Mouse (Mus musculus): Measurements from ENCODE around the gene Diras2. TPM values are rescaled to one million over a fixed set of nuclear protein-coding genes. Genes with fewer than 3 reads are reported as not detected.

Diras2 gene
- polyA plus RNA-seq, 1 experiment: not detected

GRCm38 (mm10) chr13:52541385-52542035, 10.4 kb upstream of the Diras2 start:
- Histone ChIP-seq H3K27ac (ENCODE audit: insufficient read depth, low read depth, low read length) (no peak overlapping the region), H3K4me1 (ENCODE audit: control insufficient read depth, insufficient read depth, low read length) (no peaks in the 10 kb centered on the region), H3K4me3 (ENCODE audit: insufficient read depth, low read depth, low read length) (no peak overlapping the region)
- 82% methylated on average over 5 of the region's 5 CpGs for WGBS
- TF ChIP-seq CTCF (IDR thresholded peaks at IDR 0.05; ENCODE audit: insufficient read depth, low read depth, low read length) (no peak), POLR2A (IDR thresholded peaks at IDR 0.05; ENCODE audit: insufficient read depth, low read depth, low read length) (no peak)

GRCm38 (mm10) chr13:52539461-52539860, 8.4 kb upstream of the Diras2 start:
- Histone ChIP-seq H3K27ac (ENCODE audit: insufficient read depth, low read depth, low read length) (no peak overlapping the region), H3K4me3 (ENCODE audit: insufficient read depth, low read depth, low read length) (no peak overlapping the region), H3K4me1 (ENCODE audit: control insufficient read depth, insufficient read depth, low read length) (no peaks in the 10 kb centered on the region)
- TF ChIP-seq POLR2A (IDR thresholded peaks at IDR 0.05; ENCODE audit: insufficient read depth, low read depth, low read length) (no peak), CTCF (IDR thresholded peaks at IDR 0.05; ENCODE audit: insufficient read depth, low read depth, low read length) (no peak)
- WGBS: 92% methylated on average over 6 of the region's 6 CpGs

DNA sequence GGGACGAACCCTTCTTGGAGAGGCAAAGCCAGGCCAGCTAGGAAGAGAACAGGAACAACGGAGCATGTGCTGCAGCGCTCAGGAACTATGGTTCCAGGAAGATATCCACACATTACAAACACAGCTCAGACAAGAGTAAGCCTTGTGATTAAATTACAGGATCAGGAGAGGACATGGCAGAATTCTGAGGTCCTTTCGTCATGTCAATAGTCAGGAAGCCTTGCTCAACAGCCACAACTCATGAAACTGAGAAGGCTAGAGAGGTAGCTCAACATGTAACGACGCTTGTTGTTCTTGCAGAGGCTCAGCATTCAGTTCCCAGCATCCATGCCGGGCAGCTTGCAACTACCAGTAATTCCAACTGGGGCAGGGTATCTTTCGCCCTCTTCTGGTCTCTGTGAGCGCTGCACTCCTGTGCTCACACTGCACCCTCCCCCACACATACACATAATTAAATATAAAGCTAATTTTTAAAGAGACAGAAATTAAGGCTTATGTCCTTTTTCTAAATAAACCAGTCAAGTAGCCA, 7.6 kb upstream of the Diras2 start:
- Histone ChIP-seq H3K27ac (ENCODE audit: insufficient read depth, low read depth, low read length) (no peak overlapping the region), H3K4me3 (ENCODE audit: insufficient read depth, low read depth, low read length) (no peak overlapping the region), H3K4me1 (ENCODE audit: control insufficient read depth, insufficient read depth, low read length) (no peaks in the 10 kb centered on the region)
- no peak for TF ChIP-seq CTCF (IDR thresholded peaks at IDR 0.05; ENCODE audit: insufficient read depth, low read depth, low read length)
- WGBS: 93% methylated on average over 9 of the region's 9 CpGs

- no peak for TF ChIP-seq CTCF (IDR thresholded peaks at IDR 0.05; ENCODE audit: insufficient read depth, low read depth, low read length)
- TF ChIP-seq POLR2A (IDR thresholded peaks at IDR 0.05; ENCODE audit: insufficient read depth, low read depth, low read length): no peak
- WGBS: 95% methylated on average over 26 of the region's 26 CpGs
- Histone ChIP-seq H3K4me1 (ENCODE audit: control insufficient read depth, insufficient read depth, low read length) (no peaks in the 10 kb centered on the region), H3K4me3 (ENCODE audit: insufficient read depth, low read depth, low read length) (no peak overlapping the region), H3K27ac (ENCODE audit: insufficient read depth, low read depth, low read length) (no peak overlapping the region)
Measured at GRCm38 (mm10) chr13:52537754-52538587, 6.9 kb upstream of the Diras2 start.

- WGBS: 7% methylated on average over 4 of the region's 4 CpGs
- Histone ChIP-seq H3K27ac (ENCODE audit: insufficient read depth, low read depth, low read length) (no peak overlapping the region), H3K4me1 (ENCODE audit: control insufficient read depth, insufficient read depth, low read length) (peaks cover under 1% of the 10 kb centered on the region; the same call in 1 of the 2 replicates), H3K4me3 (ENCODE audit: insufficient read depth, low read depth, low read length) (no peak overlapping the region)
- TF ChIP-seq POLR2A (IDR thresholded peaks at IDR 0.05; ENCODE audit: insufficient read depth, low read depth, low read length) (no peak), CTCF (IDR thresholded peaks at IDR 0.05; ENCODE audit: insufficient read depth, low read depth, low read length) (peak; percentile 47; the same call in 1 of the 2 replicates)
Measured at GRCm38 (mm10) chr13:52535542-52535941, 4.5 kb upstream of the Diras2 start.

DNA sequence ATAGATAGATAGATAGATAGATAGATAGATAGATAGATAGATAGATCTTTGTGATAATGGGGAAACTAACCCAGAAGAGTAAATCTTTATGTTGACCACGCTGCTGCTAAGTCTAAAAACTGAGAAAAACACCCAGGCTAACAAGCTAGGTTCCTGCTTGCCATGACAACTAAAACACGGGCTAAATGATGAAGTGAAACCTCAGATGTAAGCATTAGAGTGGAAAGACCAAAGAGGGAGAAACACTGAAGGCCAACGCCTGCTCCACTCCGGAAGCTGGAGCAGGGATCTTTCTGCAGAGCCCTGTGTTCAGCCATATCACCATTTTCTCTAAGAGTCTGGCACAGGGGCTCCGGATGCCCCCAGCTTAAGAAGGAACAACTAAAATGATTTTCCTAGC, 2.6 kb upstream of the Diras2 start:
- 85% methylated on average over 5 of the region's 5 CpGs for WGBS
- Histone ChIP-seq H3K4me1 (ENCODE audit: control insufficient read depth, insufficient read depth, low read length) (peaks cover 11% of the 10 kb centered on the region), H3K4me3 (ENCODE audit: insufficient read depth, low read depth, low read length) (no peak overlapping the region), H3K27ac (ENCODE audit: insufficient read depth, low read depth, low read length) (no peak overlapping the region)
- TF ChIP-seq POLR2A (IDR thresholded peaks at IDR 0.05; ENCODE audit: insufficient read depth, low read depth, low read length) (no peak), CTCF (IDR thresholded peaks at IDR 0.05; ENCODE audit: insufficient read depth, low read depth, low read length) (no peak)

DNA sequence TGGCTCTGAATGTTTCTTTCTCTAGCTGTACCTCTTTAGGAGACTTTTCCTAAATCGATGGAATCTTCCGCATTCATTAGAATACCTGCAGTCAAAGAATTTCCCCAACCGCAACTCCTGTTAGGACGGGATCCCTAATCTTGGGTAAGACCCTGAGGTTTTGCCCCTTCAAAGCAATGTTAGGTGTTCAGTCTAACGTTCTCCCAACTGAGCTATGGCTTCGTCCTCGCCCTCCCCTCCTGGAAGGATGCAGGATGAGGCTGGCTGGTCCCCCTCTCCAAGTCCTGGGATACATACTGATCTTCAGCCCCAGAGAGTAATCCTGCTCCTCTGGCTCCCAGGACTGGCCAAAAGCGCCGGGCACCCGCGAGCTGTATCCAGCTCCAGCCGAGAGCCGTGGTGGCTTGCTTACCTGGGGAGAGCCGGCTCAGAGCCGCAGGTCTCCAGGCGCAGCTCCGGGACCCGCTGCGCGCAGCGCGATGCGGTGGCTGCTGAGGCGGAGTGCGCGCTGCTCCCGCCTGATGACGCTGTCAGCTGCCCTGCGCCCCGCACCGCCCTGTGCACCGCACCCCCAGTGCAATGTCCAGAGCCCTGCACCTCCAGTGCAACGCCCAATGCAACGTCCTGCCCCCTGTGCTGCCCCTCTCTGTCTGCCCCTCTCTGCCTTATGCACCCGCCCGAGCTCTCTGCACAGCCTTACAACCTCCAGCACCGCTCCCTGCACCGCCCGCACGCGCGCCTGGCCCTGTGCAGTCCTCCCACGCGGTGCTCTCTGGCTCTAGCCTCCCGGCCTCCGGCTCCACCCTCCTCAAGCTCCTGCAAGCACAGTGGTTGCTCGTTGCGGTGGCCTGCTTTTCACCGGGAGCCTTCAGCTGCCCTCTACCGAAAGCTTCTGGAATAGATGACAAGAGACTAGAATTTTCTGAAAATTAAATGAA, 802 bp downstream of the Diras2 start:
- 2% methylated on average over 50 of the region's 50 CpGs for WGBS
- TF ChIP-seq CTCF (IDR thresholded peaks at IDR 0.05; ENCODE audit: insufficient read depth, low read depth, low read length): peak; percentile 78
- TF ChIP-seq POLR2A (IDR thresholded peaks at IDR 0.05; ENCODE audit: insufficient read depth, low read depth, low read length): peak; percentile 31; the same call in 1 of the 2 replicates
- H3K4me3 ChIP-seq (ENCODE audit: insufficient read depth, low read depth, low read length): peak overlapping the region; percentile 78
- H3K27ac ChIP-seq (ENCODE audit: insufficient read depth, low read depth, low read length): peak overlapping the region; percentile 34; the same call in 1 of the 2 replicates
- H3K4me1 ChIP-seq (ENCODE audit: control insufficient read depth, insufficient read depth, low read length): peaks cover 11% of the 10 kb centered on the region

DNA sequence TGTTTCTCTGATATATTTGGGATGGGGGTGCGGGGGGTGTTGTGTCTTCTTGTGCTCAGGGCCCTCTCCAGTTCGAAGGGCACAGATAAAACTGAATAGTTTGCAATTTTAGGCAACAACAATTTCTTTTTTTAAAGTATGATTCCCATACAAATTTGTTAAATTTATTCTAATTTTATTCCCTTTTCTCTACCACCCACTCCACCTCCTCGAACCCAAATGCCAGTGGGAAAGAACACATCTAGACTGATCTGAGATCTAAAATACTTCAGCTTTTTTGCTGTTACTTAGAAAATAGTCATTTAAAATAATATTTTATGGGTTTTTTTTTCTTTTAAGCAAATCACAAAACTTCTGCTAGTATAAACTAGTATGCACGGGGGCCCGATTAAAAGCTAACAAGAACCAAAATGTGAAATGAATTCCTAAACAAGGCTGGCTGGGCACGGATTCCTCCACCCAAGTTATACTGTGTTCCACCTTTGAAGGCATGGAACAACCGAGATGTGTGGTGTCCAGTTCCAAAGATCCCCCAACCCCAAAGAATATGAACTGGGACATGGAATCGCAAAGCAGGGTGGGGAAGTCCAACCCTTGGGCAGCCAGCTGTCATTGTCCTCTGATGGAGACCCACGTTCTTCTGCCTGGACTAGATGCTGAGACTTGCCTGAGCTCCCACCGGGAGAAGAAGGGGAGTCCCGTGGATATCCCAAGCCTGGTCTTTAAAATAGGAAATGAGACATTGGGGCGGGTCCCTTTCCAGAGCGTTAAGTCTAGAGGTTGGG, 1.7 kb downstream of the Diras2 start:
- no peak for TF ChIP-seq POLR2A (IDR thresholded peaks at IDR 0.05; ENCODE audit: insufficient read depth, low read depth, low read length)
- Histone ChIP-seq H3K27ac (ENCODE audit: insufficient read depth, low read depth, low read length) (0 out of 2 replicates have a peak overlapping the region, but pooled peaks have one; percentile 23), H3K4me1 (ENCODE audit: control insufficient read depth, insufficient read depth, low read length) (peaks cover 12% of the 10 kb centered on the region), H3K4me3 (ENCODE audit: insufficient read depth, low read depth, low read length) (peak overlapping the region; percentile 78)
- WGBS: 43% methylated on average over 13 of the region's 13 CpGs
